Comparison of ENCODE assay signal across 8 mouse cellular contexts in the genomic region with DNA sequence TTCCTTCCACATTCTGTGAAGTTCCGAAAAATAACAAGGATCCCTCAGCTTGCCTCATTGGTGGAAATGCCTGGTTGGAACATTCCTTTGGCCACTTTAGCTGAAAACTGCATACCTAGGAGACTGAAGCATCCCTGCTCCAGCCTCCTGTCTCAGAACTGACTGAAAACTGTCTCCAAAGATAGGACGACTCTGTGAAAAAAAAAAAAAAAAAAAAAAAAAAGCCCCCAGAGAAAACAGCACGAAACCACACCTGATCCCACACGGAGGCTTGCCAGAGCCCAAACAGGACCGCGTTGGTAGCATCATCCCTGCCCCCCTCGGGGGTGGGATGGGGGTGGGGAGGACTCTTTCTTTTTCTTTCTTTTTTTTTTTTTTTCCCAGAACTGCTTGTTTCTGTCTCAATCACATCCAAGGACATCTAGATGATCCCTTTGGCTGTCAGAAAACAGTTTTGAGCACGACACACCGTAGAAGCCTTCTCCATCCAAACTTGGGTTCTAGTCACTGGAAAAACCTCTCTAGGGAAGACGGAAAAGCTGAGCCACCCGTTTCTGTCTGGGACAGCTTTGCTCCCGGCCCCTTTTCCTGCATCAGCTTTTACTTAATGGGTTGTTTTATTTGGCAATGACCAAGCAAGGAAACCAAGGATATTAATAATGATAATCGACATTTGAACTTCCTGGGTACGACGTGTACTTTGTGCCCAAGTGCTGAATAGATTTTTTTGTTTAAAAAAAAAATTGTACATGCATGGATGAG. TPM values are rescaled to one million over a fixed set of nuclear protein-coding genes. Genes with fewer than 3 reads are reported as not detected.
DNase-seq lines count a peak whose midpoint lies in the region; ATAC-seq and TF ChIP-seq lines count a peak whose summit lies in the region.
"Had no signal": no experiment of that assay in that cellular context is flagged by ENCODE, and none has a peak within 500 bp of the region (broad histone marks: within the 10 kb centered on the region; RNA-seq: fewer than 3 reads in every experiment).

No protein-coding gene starts in this region.

- no peaks in the 10 kb centered on the region for H3K36me3 ChIP-seq in testis, adult 2 months (ENCODE audit: control insufficient read depth, insufficient read depth, low read length)
- peaks cover 11% of the 10 kb centered on the region for H3K36me3 ChIP-seq in heart, adult 2 months (ENCODE audit: control insufficient read depth, insufficient read depth, low read length)
- H3K36me3 ChIP-seq in kidney, embryonic 14.5 days (ENCODE audit: control insufficient read depth, insufficient read depth, low read length) = no peaks in the 10 kb centered on the region
- H3K36me3 ChIP-seq in forebrain, embryonic 12.5 days (replicated peaks) = no peaks in the 10 kb centered on the region

- H3K9me3 ChIP-seq in kidney, embryonic 14.5 days (ENCODE audit: control insufficient read depth, low read length) = peaks cover 9% of the 10 kb centered on the region; the same call in 1 of the 2 replicates
- peaks cover 15% of the 10 kb centered on the region for H3K9me3 ChIP-seq in forebrain, embryonic 12.5 days

- TF ChIP-seq POLR2A in testis, adult 2 months (IDR thresholded peaks at IDR 0.05; ENCODE audit: control insufficient read depth, low read depth, low read length) = no peak
- 0 out of 2 replicates have a peak, but pooled peaks have one; percentile 30 for TF ChIP-seq POLR2A in heart, adult 2 months (IDR thresholded peaks at IDR 0.05; ENCODE audit: insufficient read depth, low read depth, low read length)

- no peaks in the 10 kb centered on the region for H3K79me2 ChIP-seq in heart, adult 2 months (replicated peaks; ENCODE audit: control insufficient read depth, insufficient read depth, low read length)

- 28% methylated on average over 15 of the region's 15 CpGs for WGBS in heart, adult 2 months
- WGBS in kidney, embryonic 14.5 days = 51% methylated on average over 15 of the region's 15 CpGs
- WGBS in forebrain, embryonic 12.5 days = 50% methylated on average over 15 of the region's 15 CpGs

- TF ChIP-seq EP300 in heart, adult 2 months (IDR thresholded peaks at IDR 0.05; ENCODE audit: insufficient read depth, low read depth, low read length) = no peak

- H3K4me1 ChIP-seq in testis, adult 2 months (ENCODE audit: control insufficient read depth, insufficient read depth, low read length) = peaks cover 2% of the 10 kb centered on the region; the same call in 1 of the 2 replicates
- H3K4me1 ChIP-seq in heart, adult 2 months (ENCODE audit: control insufficient read depth, insufficient read depth, low read length) = peaks cover 18% of the 10 kb centered on the region
- peaks cover 12% of the 10 kb centered on the region for H3K4me1 ChIP-seq in kidney, embryonic 14.5 days (ENCODE audit: control insufficient read depth, insufficient read depth, low read length)
- peaks cover 13% of the 10 kb centered on the region for H3K4me1 ChIP-seq in forebrain, embryonic 12.5 days

- H3K27ac ChIP-seq in testis, adult 2 months (ENCODE audit: control insufficient read depth, insufficient read depth, low read depth, low read length) = peak overlapping the region; percentile 82
- peak overlapping the region; percentile 75 for H3K27ac ChIP-seq in heart, adult 2 months
- peak overlapping the region; percentile 17; the same call in 1 of the 2 replicates for H3K27ac ChIP-seq in kidney, embryonic 14.5 days (ENCODE audit: low read depth, low read length)
- no peak overlapping the region for H3K27ac ChIP-seq in forebrain, embryonic 12.5 days
- H3K27ac ChIP-seq: macrophage had no signal

- no peak for TF ChIP-seq CTCF in testis, adult 2 months (IDR thresholded peaks at IDR 0.05; ENCODE audit: control insufficient read depth, insufficient read depth, insufficient replicate concordance, low read depth, low read length)
- no peak for TF ChIP-seq CTCF in heart, adult 2 months (IDR thresholded peaks at IDR 0.05)

- intact Hi-C loops in heart, adult 2 months (cut with DNase I) = no loop called here

- no peak overlapping the region for H3K9ac ChIP-seq in heart, adult 2 months (ENCODE audit: low read depth, low read length)
- H3K9ac ChIP-seq in kidney, embryonic 14.5 days (ENCODE audit: low read depth, low read length) = no peak overlapping the region
- no peak overlapping the region for H3K9ac ChIP-seq in forebrain, embryonic 12.5 days

- peak overlapping the region; percentile 72; the same call in 1 of the 2 replicates for H3K4me3 ChIP-seq in testis, adult 2 months (ENCODE audit: control insufficient read depth, low read depth, low read length)
- H3K4me3 ChIP-seq in heart, adult 2 months = no peak overlapping the region; the same call in 1 of the 2 replicates
- H3K4me3 ChIP-seq in kidney, embryonic 14.5 days (ENCODE audit: low read length) = no peak overlapping the region
- no peak overlapping the region for H3K4me3 ChIP-seq in forebrain, embryonic 12.5 days (replicated peaks)

- no peak overlapping the region for H3K4me2 ChIP-seq in kidney, embryonic 14.5 days (replicated peaks; ENCODE audit: low read depth, low read length)
- H3K4me2 ChIP-seq in forebrain, embryonic 12.5 days = no peak overlapping the region

- DNase-seq in testis, postnatal 14 days (ENCODE audit: low spot score) = no peak
- peak in 1 of 2 experiments; percentile 46 for DNase-seq in heart, adult 2 months
- DNase-seq in left cerebral cortex, adult 9 months (ENCODE audit: low spot score in 2 of 2) = no peak
- no peak for DNase-seq in B cell, adult 2 months

- H3K27me3 ChIP-seq in testis, adult 2 months (ENCODE audit: control insufficient read depth, insufficient read depth, low read length) = no peaks in the 10 kb centered on the region
- H3K27me3 ChIP-seq in heart, adult 2 months (ENCODE audit: control insufficient read depth, insufficient read depth, low read length) = no peaks in the 10 kb centered on the region
- no peaks in the 10 kb centered on the region for H3K27me3 ChIP-seq in kidney, embryonic 14.5 days (ENCODE audit: control insufficient read depth, insufficient read depth, low read length)
- no peaks in the 10 kb centered on the region for H3K27me3 ChIP-seq in forebrain, embryonic 12.5 days

- no peak for ATAC-seq in kidney, embryonic 14.5 days (ENCODE audit: low FRiP score, low TSS enrichment)
- no peak for ATAC-seq in forebrain, embryonic 12.5 days (ENCODE audit: low FRiP score)

RNA-seq across cellular contexts. Expression of gene Plpp1, which starts 29.0 kb away (rescaled TPM):
- polyA plus RNA-seq in testis, adult 2 months (2012; rRNA removed) = 104 and 115 TPM in 2 replicates
- 10 to 100 TPM; 51.5 to 51.6 TPM for total RNA-seq in heart, adult 2 months (2021)
- polyA plus RNA-seq in heart, adult 2 months (2012; rRNA removed) = 70.0 and 106 TPM in 2 replicates
- polyA plus RNA-seq in kidney, embryonic 14.5 days (2014; fragmentation: Nextera tagmentation; extraction: Ambion mirVana) = 61.9 and 63.6 TPM in 2 replicates
- 17.8 and 19.1 TPM in 2 replicates for polyA plus RNA-seq in forebrain, embryonic 12.5 days (2016; fragmentation: Nextera tagmentation; extraction: Ambion mirVana)
